Mouse (Mus musculus) midbrain, embryonic 14.5 days (tissue): Measurements from ENCODE around the gene Insyn1. TPM values are rescaled to one million over a fixed set of nuclear protein-coding genes. Genes with fewer than 3 reads are reported as not detected.

Source experiments
- ATAC-seq: fragments of 200-750 bp; cut with Nextera tagmentation; 2 replicates; pipeline ENCODE4 v1.8.0; 2017; ENCODE audit warnings: moderate number of reproducible peaks, moderate library complexity; ENCODE audit not compliant: low FRiP score, low TSS enrichment
- DNase-seq: peaks from one replicate; pipeline ENCODE4 v3.0.0-alpha.2; 2015
- H3K27ac ChIP-seq: fragments of 300-500 bp; sonication (generic); replicated peaks from 2 replicates; pipeline ENCODE4 v1.5.1; 2014; ENCODE audit warnings: mild to moderate bottlenecking, low read depth, low read length, moderate library complexity
- H3K27me3 ChIP-seq: fragments of 300-500 bp; sonication (generic); 2 replicates; pipeline ENCODE4 v1.6.1; 2014; ENCODE audit warnings: low read length, control low read depth, mixed read lengths; ENCODE audit not compliant: control insufficient read depth, insufficient read depth
- H3K36me3 ChIP-seq: fragments of 300-500 bp; sonication (generic); 2 replicates; pipeline ENCODE4 v1.6.1; 2014; ENCODE audit warnings: low read length, control low read depth; ENCODE audit not compliant: control insufficient read depth, insufficient read depth
- H3K4me1 ChIP-seq: fragments of 300-500 bp; sonication (generic); 2 replicates; pipeline ENCODE4 v1.6.1; 2014; ENCODE audit warnings: mild to moderate bottlenecking, antibody characterized with exemption, low read length, control low read depth; ENCODE audit not compliant: control insufficient read depth, insufficient read depth
- H3K4me2 ChIP-seq: fragments of 300-500 bp; sonication (generic); 2 replicates; pipeline ENCODE4 v1.6.1; 2014; ENCODE audit warnings: mild to moderate bottlenecking, low read length, moderate library complexity
- H3K4me3 ChIP-seq: fragments of 300-500 bp; sonication (generic); replicated peaks from 2 replicates; pipeline ENCODE4 v1.5.1; 2014; ENCODE audit warnings: low read depth, low read length
- H3K9ac ChIP-seq: fragments of 300-500 bp; sonication (generic); replicated peaks from 2 replicates; pipeline ENCODE4 v1.6.1; 2014; ENCODE audit warnings: mild to moderate bottlenecking, low read length, moderate library complexity
- H3K9me3 ChIP-seq: fragments of 300-500 bp; sonication (generic); 2 replicates; pipeline ENCODE4 v1.6.1; 2016; ENCODE audit warnings: low read length, control low read depth, mixed read lengths; ENCODE audit not compliant: control insufficient read depth
- WGBS: fragments of 180-500 bp; shearing (Covaris S2); extraction: QIAGEN DNeasy Blood & Tissue Kit; methylation state at CpG from one replicate; pipeline ENCODE4 v1.1.7; 2014; 5-methylcytosine and 5-hydroxymethylcytosine counted together
- polyA plus RNA-seq: library from polyadenylated mRNA; unstranded; fragments of >200 nt; fragmentation: Nextera tagmentation; extraction: Ambion mirVana; gene quantifications from 2 replicates; pipeline ENCODE4 v1.2.1, GENCODE M21; 2014

The Insyn1 gene
- polyA plus RNA-seq, 1 experiment from 2014 or later, result 10.5 TPM

DNA sequence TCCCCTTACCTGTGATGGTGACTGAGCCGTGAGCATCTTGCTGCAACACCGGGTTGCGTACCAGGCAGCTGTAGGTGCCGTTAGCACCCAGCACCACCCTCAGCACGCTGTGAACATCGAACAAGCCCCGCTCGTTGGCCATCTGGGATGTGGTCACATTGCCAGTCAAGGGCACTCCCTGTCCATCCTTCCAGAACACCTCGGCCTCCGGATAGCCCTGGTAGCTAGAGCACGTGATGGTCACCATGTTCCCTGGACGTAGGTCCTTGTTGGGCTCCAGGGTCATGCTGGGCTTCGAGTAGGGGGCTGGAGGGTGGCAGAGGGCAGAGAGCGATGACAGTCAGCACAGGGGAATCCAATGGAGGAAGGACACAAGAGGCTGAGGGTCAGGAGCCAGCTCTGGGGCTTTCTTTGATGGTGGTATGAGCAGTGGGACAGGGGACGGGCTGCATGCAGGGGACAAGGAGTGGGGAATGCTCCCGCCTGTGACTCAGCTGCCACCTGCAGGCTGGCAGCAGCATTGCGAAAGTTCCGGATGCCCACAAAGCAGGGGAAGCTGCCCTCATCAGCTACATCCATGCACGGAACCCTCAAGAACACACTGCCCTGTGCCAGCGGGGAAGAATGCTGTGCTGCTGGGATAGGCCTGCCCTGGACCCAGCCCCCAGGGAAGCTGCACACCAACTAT is 47.2 kb downstream of the Insyn1 start:
- Histone ChIP-seq H3K9me3 (no peaks in the 10 kb centered on the region), H3K27ac (no peak overlapping the region), H3K9ac (no peak overlapping the region), H3K4me2 (no peak overlapping the region), H3K36me3 (peaks cover 43% of the 10 kb centered on the region), H3K4me1 (no peaks in the 10 kb centered on the region), H3K27me3 (no peaks in the 10 kb centered on the region), H3K4me3 (no peak overlapping the region)
- peak; percentile 83 for DNase-seq
- WGBS, result 79% methylated on average over 20 of the region's 20 CpGs
- ATAC-seq, result peak; percentile 50; the same call in 1 of the 2 replicates

DNA sequence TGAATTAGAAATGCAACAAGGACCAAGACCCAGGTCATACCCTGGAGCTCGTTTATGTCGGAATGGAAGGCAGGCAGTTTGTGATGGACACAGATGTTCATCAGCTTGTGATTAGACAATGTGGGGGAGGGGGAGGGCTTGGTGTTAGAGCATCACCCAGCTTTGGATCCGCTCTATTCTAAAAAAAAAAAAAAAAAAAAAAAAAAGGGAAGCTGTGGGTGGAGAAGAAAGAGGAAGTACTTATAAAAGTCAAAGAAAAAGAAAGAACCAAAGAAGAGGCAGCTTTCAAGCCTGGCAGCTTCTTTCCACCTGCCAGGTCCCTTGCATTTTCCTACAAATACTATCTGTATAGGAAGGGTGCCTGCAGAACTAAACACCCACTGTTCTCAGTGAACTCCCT is 49.4 kb downstream of the Insyn1 start:
- no peaks in the 10 kb centered on the region for H3K4me1 ChIP-seq
- H3K36me3 ChIP-seq, result peaks cover 40% of the 10 kb centered on the region
- no peak overlapping the region for H3K4me2 ChIP-seq
- H3K9ac ChIP-seq, result no peak overlapping the region
- no peak overlapping the region for H3K27ac ChIP-seq
- H3K4me3 ChIP-seq, result no peak overlapping the region
- H3K27me3 ChIP-seq, result no peaks in the 10 kb centered on the region
- H3K9me3 ChIP-seq, result no peaks in the 10 kb centered on the region
- WGBS, result 82% methylated on average over 3 of the region's 3 CpGs
- ATAC-seq (no peak), DNase-seq (no peak)

DNA sequence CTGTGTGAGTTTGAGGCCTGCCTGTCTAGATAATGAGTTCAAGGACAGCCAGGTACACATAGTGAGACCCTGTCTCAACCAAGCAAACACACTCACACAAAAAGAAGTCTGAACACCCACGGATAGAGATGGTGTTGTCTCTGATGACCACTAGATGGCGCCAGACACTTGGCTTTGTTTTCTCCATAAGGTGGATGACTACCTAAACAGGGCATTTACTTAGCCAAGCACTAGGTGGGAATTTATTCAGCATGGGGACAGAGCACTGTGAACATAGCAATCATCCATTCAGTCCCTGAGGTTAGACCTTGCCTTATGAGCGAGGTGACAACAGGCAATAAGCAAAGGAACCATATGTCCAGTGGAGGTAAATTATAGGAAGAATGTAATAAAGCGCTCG is 51.5 kb downstream of the Insyn1 start:
- no peaks in the 10 kb centered on the region for H3K4me1 ChIP-seq
- ATAC-seq, result no peak

DNA sequence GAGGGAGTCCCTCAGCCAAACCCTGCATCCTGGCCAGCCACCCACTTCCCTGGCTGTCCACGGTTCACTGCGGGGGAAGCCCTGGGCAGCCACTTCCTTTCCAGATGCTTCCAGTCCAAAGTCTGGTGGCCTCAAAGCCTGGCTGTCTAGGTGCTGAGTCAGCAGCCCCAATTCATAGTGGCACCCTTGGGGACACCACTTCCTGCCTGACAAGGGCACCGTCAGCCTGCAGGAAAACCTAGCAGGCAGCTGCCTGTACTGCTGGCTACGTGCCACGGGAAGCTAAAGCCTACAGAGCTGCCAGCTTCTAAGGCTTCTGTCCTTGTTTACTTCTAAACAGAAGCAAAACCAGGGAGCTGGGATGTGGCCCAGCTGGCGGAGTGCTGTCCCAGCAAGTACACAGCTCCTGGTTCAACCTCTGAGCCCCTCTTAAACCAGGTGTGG is 53.5 kb downstream of the Insyn1 start:
- peak; percentile 74 for DNase-seq
- peak overlapping the region; percentile 52; the same call in 1 of the 2 replicates for H3K27ac ChIP-seq

More for the DNA sequence above, 51.5 kb downstream of the Insyn1 start:
- no peaks in the 10 kb centered on the region for H3K9me3 ChIP-seq
- peak; percentile 90 for DNase-seq
- H3K4me2 ChIP-seq, result no peak overlapping the region
- H3K4me3 ChIP-seq, result no peak overlapping the region
- WGBS, result 52% methylated on average over 5 of the region's 5 CpGs
- no peak overlapping the region for H3K27ac ChIP-seq
- H3K27me3 ChIP-seq, result no peaks in the 10 kb centered on the region
- H3K36me3 ChIP-seq, result peaks cover 25% of the 10 kb centered on the region
- H3K9ac ChIP-seq, result no peak overlapping the region

DNA sequence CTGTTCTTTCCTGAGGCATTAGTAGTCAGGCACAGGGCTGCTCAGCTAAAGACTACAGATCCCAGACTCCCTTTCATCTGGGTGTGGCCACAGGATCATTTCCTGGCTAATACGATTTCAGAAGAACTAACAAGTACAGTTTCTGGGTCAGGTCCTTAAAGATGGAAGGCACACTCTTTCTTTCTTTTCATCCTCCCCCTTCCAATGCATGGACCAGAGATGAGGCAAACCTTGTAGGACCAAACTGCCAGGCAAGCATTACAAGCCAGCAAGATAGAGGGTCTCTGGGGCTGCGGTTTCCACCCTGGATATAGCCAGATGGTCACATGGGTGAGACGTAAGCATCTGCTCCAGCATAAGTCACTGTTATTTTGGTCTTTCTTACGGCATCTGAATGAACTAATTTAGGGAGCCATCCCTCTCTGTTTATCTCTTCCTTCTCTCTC is 56.5 kb downstream of the Insyn1 start:
- 72% methylated on average over 4 of the region's 4 CpGs for WGBS
- Histone ChIP-seq H3K27me3 (no peaks in the 10 kb centered on the region), H3K4me1 (peaks cover 11% of the 10 kb centered on the region; the same call in 1 of the 2 replicates), H3K9ac (no peak overlapping the region), H3K4me3 (no peak overlapping the region), H3K9me3 (no peaks in the 10 kb centered on the region), H3K27ac (no peak overlapping the region), H3K36me3 (no peaks in the 10 kb centered on the region), H3K4me2 (peak overlapping the region; percentile 16; the same call in 1 of the 2 replicates)
- DNase-seq, result no peak
- no peak for ATAC-seq

More for the DNA sequence above, 53.5 kb downstream of the Insyn1 start:
- H3K4me1 ChIP-seq, result peaks cover 5% of the 10 kb centered on the region; the same call in 1 of the 2 replicates
- H3K27me3 ChIP-seq, result no peaks in the 10 kb centered on the region
- H3K9ac ChIP-seq, result no peak overlapping the region
- WGBS, result 65% methylated on average over 6 of the region's 6 CpGs
- H3K36me3 ChIP-seq, result peaks cover 15% of the 10 kb centered on the region
- H3K4me3 ChIP-seq, result no peak overlapping the region
- H3K9me3 ChIP-seq, result no peaks in the 10 kb centered on the region
- no peak overlapping the region for H3K4me2 ChIP-seq
- ATAC-seq, result no peak

DNA sequence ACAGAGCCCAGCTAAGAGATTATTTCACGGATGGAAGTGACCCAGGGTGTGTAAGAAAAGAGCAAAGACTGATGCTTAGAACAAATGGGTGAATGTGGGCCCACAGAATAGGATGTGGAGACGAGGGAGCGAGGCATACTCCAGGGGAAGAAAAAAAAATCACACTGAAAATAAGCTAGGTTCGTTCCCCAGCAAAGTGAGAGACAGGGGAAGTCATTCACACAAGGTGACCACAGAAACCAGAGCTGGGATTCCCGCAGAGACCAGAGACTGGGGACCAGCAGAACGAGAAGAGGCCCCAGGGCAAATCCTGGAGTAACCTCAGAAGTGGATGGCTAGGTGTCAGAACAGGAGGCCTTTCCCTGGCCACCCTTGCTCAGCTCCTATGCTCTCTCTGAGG is 57.0 kb downstream of the Insyn1 start:
- no peak for DNase-seq
- H3K4me1 ChIP-seq, result peaks cover 11% of the 10 kb centered on the region; the same call in 1 of the 2 replicates
- no peak overlapping the region for H3K27ac ChIP-seq
- no peaks in the 10 kb centered on the region for H3K36me3 ChIP-seq
- H3K9ac ChIP-seq, result no peak overlapping the region
- no peaks in the 10 kb centered on the region for H3K27me3 ChIP-seq
- H3K4me3 ChIP-seq, result no peak overlapping the region
- no peaks in the 10 kb centered on the region for H3K9me3 ChIP-seq
- no peak for ATAC-seq
- 77% methylated on average over 6 of the region's 6 CpGs for WGBS
- no peak overlapping the region for H3K4me2 ChIP-seq

DNA sequence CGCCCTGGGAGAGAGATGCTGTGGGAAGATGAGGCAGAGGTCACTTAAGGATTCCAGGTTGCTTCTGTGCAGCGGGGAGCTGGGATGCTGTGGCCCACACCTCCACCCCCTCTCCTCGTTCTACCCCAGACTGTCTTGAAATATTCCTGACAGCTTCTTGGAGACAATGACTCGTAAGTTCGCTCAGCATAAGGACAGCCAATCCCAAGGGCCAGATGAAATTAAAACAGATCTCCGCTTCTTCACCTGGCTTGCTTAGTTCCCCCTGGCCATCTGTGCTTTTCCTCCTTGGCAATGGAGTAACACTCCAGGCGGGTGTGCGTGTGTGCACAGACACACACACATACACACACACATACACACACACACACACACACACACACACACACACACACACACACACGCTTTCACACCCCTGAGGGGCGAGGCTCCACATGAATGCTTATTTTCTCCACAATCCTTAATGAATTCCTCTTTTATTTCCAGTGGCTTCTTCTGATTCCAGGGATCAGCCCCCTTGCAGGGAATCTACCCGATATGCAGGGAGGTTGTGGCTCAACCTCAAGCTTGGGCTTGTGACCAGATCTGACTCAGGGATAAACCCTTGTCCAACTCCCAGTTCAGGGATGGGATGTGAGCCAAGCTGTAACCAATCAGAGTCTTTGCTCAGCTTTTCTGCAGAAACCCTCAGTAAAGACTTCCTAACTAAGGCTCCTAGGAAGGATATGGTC is 58.4 kb downstream of the Insyn1 start:
- WGBS, result 71% methylated on average over 11 of the region's 11 CpGs
- DNase-seq (no peak), ATAC-seq (no peak)
- Histone ChIP-seq H3K9me3 (no peaks in the 10 kb centered on the region), H3K4me1 (peaks cover 11% of the 10 kb centered on the region; the same call in 1 of the 2 replicates), H3K4me2 (no peak overlapping the region), H3K27me3 (no peaks in the 10 kb centered on the region), H3K4me3 (no peak overlapping the region), H3K36me3 (no peaks in the 10 kb centered on the region), H3K9ac (no peak overlapping the region), H3K27ac (peak overlapping the region; percentile 37; the same call in 1 of the 2 replicates)

DNA sequence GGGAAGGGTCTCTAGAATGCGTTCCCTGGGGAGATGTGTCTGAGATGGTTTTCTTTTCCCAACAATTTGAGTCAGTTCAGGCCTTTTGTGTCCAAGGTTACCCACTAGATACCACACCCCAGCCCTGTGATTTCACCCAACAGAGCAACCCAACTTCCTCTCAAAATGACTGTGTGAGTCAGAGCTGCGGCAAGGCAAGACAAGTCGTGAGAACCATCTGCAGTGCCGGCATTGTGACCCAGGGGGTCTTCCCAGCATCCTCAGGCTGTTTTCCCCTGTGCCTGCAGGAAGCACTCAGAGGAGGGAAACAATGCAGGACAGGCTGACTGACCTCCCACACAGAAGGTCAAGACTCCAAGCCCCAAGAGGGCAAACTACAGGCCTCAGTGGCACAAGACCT is 60.5 kb downstream of the Insyn1 start:
- H3K4me1 ChIP-seq, result peaks cover 30% of the 10 kb centered on the region
- 48% methylated on average over 4 of the region's 4 CpGs for WGBS
- DNase-seq, result no peak

More for the DNA sequence above, 60.5 kb downstream of the Insyn1 start:
- H3K9me3 ChIP-seq, result no peaks in the 10 kb centered on the region
- no peak overlapping the region for H3K9ac ChIP-seq
- no peaks in the 10 kb centered on the region for H3K27me3 ChIP-seq
- no peak for ATAC-seq
- no peak overlapping the region for H3K4me3 ChIP-seq
- H3K27ac ChIP-seq, result no peak overlapping the region
- no peaks in the 10 kb centered on the region for H3K36me3 ChIP-seq
- no peak overlapping the region for H3K4me2 ChIP-seq
